Mouse (Mus musculus) bone marrow macrophage, adult 2 months (primary cell): ENCODE measurements at regions not wholly inside any gene's neighbourhood (a gene's known extent, or its start where the extent isn't known, plus 50 kb on each side); places are given as distances from the start of the nearest gene placed in this dataset.

Experiments used
- H3K27ac ChIP-seq: 2 replicates; pipeline ENCODE4 v1.5.1; 2012; ENCODE audit warnings: low read depth, low read length; ENCODE audit not compliant: insufficient read depth
- H3K4me1 ChIP-seq: 2 replicates; pipeline ENCODE4 v1.6.1; 2012; ENCODE audit warnings: low read length; ENCODE audit not compliant: control insufficient read depth, insufficient read depth
- H3K4me3 ChIP-seq: 2 replicates; pipeline ENCODE4 v1.5.1; 2012; ENCODE audit warnings: mild to moderate bottlenecking, low read length, moderate library complexity; ENCODE audit not compliant: insufficient read depth
- CTCF ChIP-seq: IDR thresholded peaks from 2 replicates; pipeline ENCODE4 v1.5.1; 2012; ENCODE audit warnings: low read depth, mild to moderate bottlenecking, low read length, moderate library complexity
- POLR2A ChIP-seq: IDR thresholded peaks from 2 replicates; pipeline ENCODE4 v1.6.1; 2012; ENCODE audit warnings: mild to moderate bottlenecking, low read depth, low read length, borderline replicate concordance

GRCm38 (mm10) chr15:7563726-7564125 lies 165.5 kb upstream of the Egflam start:
- Histone ChIP-seq H3K4me1 (no peaks in the 10 kb centered on the region), H3K4me3 (no peak overlapping the region), H3K27ac (no peak overlapping the region)
- TF ChIP-seq CTCF (no peak), POLR2A (no peak)

- H3K27ac ChIP-seq: no peak overlapping the region
- H3K4me1 ChIP-seq: no peaks in the 10 kb centered on the region
- H3K4me3 ChIP-seq: no peak overlapping the region
- TF ChIP-seq POLR2A: no peak
Measured at GRCm38 (mm10) chr15:7572221-7572620, 174.0 kb upstream of the Egflam start.

- no peak overlapping the region for H3K4me3 ChIP-seq
- no peak for TF ChIP-seq CTCF
- TF ChIP-seq POLR2A: no peak
- no peak overlapping the region for H3K27ac ChIP-seq
- H3K4me1 ChIP-seq: no peaks in the 10 kb centered on the region
Measured at GRCm38 (mm10) chr15:7574264-7574663, 176.1 kb upstream of the Egflam start.

- Histone ChIP-seq H3K4me3 (no peak overlapping the region), H3K27ac (no peak overlapping the region), H3K4me1 (no peaks in the 10 kb centered on the region)
- TF ChIP-seq CTCF: no peak
- no peak for TF ChIP-seq POLR2A
Measured at GRCm38 (mm10) chr15:7574811-7575210, 176.6 kb upstream of the Egflam start.

GRCm38 (mm10) chr15:7578439-7578838 lies 180.2 kb upstream of the Egflam start:
- Histone ChIP-seq H3K4me1 (no peaks in the 10 kb centered on the region), H3K4me3 (no peak overlapping the region), H3K27ac (no peak overlapping the region)
- TF ChIP-seq CTCF: no peak
- no peak for TF ChIP-seq POLR2A

GRCm38 (mm10) chr15:7587210-7587609 lies 189.0 kb upstream of the Egflam start:
- TF ChIP-seq CTCF (no peak), POLR2A (no peak)
- H3K27ac ChIP-seq: no peak overlapping the region
- H3K4me3 ChIP-seq: no peak overlapping the region
- no peaks in the 10 kb centered on the region for H3K4me1 ChIP-seq

- Histone ChIP-seq H3K27ac (no peak overlapping the region), H3K4me1 (no peaks in the 10 kb centered on the region), H3K4me3 (no peak overlapping the region)
- TF ChIP-seq POLR2A (no peak), CTCF (no peak)
Measured at GRCm38 (mm10) chr15:7591486-7591885, 193.3 kb upstream of the Egflam start.

GRCm38 (mm10) chr15:7597335-7597734 lies 199.1 kb upstream of the Egflam start:
- Histone ChIP-seq H3K27ac (no peak overlapping the region), H3K4me3 (no peak overlapping the region), H3K4me1 (no peaks in the 10 kb centered on the region)
- TF ChIP-seq POLR2A (no peak), CTCF (no peak)

- Histone ChIP-seq H3K27ac (no peak overlapping the region), H3K4me3 (no peak overlapping the region), H3K4me1 (no peaks in the 10 kb centered on the region)
- TF ChIP-seq POLR2A (no peak), CTCF (no peak)
Measured at GRCm38 (mm10) chr15:7597805-7598204, 199.6 kb upstream of the Egflam start.

- TF ChIP-seq CTCF: no peak
- TF ChIP-seq POLR2A: no peak
- Histone ChIP-seq H3K4me1 (no peaks in the 10 kb centered on the region), H3K27ac (no peak overlapping the region), H3K4me3 (no peak overlapping the region)
Measured at GRCm38 (mm10) chr15:7601540-7601939, 203.3 kb upstream of the Egflam start.

GRCm38 (mm10) chr15:7604847-7605246 lies 205.8 kb upstream of the Gdnf start:
- H3K4me1 ChIP-seq: no peaks in the 10 kb centered on the region
- no peak overlapping the region for H3K27ac ChIP-seq
- TF ChIP-seq POLR2A (no peak), CTCF (no peak)
- H3K4me3 ChIP-seq: no peak overlapping the region
